Mouse (Mus musculus): ENCODE measurements around the gene Iqcf5. TPM values are rescaled to one million over a fixed set of nuclear protein-coding genes. Genes with fewer than 3 reads are reported as not detected.

Iqcf5 gene
- not detected in 2 replicates for polyA plus RNA-seq (2012; rRNA removed)

DNA sequence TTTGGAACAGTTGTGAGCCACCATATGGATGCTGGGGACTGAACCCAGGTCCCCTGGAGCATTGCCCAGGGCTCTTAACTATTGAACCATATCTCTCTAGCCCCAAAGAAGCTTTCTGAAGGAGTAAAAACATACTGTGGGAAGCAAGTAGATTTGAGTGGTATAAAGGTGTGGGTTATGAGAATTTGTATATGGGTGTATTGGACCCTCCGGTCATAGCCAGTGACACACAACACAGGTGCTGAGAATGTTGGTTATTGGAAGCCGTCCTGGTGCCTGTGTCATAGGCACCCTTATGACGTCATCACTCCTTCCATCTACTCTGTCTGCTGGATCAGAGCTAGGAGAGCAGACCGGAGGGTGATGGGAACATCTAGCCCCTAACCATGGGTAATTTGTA lies at the start of gene Iqcf5:
TSS of gene Iqcf5 (plus strand) at position 301 of the 400 bp plus-strand sequence.
- TF ChIP-seq CTCF (IDR thresholded peaks at IDR 0.05; ENCODE audit: borderline replicate concordance, extremely low read depth, insufficient read depth, insufficient read length) (no peak), POLR2A (IDR thresholded peaks at IDR 0.05; ENCODE audit: borderline replicate concordance, extremely low read depth, insufficient read depth, insufficient read length, poor library complexity, severe bottlenecking) (no peak)
- no peak for DNase-seq (ENCODE audit: low read depth)

DNA sequence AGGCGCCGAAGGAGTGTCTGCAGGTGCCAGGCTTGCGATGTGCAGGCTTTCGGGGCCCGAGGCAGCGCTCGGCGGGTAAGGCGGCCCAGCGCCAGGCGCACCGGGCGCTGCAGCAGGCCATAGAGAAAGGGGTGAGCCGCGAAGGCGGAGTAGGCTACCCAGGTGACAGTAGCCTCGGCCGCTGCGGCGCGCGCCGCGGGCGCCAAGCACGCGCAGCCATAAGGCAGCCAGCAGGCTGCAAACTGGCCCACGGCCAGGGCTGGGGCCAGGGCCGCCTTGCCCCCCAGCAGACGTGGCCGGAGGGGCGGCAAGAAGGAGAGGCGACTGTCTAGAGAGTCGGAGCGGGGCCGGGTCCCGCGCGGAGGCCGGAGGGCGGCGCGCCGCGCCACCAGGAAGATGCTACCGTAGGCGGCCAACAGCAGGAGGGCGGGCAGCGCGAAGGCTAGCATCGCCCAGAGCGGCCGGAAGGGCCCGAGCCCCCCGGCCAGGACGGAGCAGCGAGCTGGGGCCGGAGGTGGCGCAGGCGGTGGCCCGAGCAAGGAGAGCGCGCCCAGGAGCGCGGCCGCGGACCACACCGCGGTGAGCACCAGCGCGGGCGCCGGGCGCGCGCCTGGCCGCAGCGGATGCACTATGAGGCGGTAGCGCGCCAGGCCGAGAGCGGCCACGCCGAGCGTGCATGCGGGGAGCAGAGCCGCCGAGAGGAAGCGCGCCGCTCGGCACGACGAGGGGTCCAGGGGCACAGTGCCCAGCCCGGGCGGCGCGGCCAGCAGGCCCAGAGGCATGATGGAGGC lies 49.4 kb upstream of the Iqcf5 start:
- DNase-seq (ENCODE audit: low read depth): peak; percentile 89
- no peak for TF ChIP-seq CTCF (IDR thresholded peaks at IDR 0.05; ENCODE audit: borderline replicate concordance, extremely low read depth, insufficient read depth, insufficient read length)
- no peak for TF ChIP-seq POLR2A (IDR thresholded peaks at IDR 0.05; ENCODE audit: borderline replicate concordance, extremely low read depth, insufficient read depth, insufficient read length, poor library complexity, severe bottlenecking)

DNA sequence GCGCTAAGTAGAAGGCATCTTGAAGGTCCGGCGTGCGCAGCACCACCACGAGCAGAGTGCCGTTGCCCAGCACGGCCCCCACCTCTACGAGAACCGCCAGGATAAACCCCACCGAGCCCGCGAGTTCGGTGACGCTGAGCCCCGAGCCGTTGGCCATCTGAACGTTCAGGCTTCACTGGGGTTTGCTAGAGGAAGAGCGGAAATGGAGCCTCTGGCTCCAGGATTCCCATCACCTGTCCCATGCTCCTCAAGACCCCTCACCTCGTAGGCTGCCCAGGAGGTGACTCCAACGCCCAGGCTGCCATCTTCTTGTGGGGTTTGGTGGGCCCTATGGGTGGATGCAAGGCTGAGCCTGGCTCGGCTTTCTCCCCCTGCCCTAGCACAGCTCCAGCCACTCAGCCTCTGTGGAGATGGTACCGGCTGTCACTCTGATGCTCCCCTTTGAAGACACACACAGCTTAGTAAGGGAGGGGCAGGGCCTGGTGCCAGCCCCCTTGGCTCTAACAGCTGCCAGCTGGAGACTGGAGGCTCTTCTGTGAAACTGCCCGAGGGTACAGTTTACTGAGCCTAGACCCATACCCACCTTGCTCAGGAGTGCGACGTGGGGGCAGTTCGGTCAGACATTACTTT lies 48.7 kb upstream of the Iqcf5 start, which contains the start of gene Gpr62:
TSS of gene Gpr62 (minus strand) at position 368 of the 630 bp plus-strand sequence.
- TF ChIP-seq POLR2A (IDR thresholded peaks at IDR 0.05; ENCODE audit: borderline replicate concordance, extremely low read depth, insufficient read depth, insufficient read length, poor library complexity, severe bottlenecking) (no peak), CTCF (IDR thresholded peaks at IDR 0.05; ENCODE audit: borderline replicate concordance, extremely low read depth, insufficient read depth, insufficient read length) (no peak)
- peak; percentile 86 for DNase-seq (ENCODE audit: low read depth)

DNA sequence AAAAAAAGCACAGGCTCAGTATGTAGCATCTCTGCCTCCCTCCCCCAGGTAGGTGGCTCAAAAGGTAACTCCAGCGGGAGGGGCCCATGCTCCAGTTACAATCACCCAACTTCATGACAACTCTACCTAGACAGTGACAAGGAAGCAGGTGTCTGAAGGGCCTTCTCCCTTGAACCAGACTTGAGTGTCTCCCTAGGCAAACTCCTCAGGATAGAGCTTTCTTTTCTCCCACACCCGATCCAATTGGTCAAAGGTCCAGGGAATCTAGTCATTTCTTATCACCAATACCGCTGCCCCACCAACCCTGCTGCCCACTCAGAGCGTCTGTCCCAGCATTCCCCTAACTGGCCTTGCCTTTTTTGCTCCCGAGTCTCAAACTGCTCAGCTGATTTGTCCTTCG lies 47.7 kb upstream of the Iqcf5 start:
- no peak for DNase-seq (ENCODE audit: low read depth)
- TF ChIP-seq CTCF (IDR thresholded peaks at IDR 0.05; ENCODE audit: borderline replicate concordance, extremely low read depth, insufficient read depth, insufficient read length) (no peak), POLR2A (IDR thresholded peaks at IDR 0.05; ENCODE audit: borderline replicate concordance, extremely low read depth, insufficient read depth, insufficient read length, poor library complexity, severe bottlenecking) (no peak)

DNA sequence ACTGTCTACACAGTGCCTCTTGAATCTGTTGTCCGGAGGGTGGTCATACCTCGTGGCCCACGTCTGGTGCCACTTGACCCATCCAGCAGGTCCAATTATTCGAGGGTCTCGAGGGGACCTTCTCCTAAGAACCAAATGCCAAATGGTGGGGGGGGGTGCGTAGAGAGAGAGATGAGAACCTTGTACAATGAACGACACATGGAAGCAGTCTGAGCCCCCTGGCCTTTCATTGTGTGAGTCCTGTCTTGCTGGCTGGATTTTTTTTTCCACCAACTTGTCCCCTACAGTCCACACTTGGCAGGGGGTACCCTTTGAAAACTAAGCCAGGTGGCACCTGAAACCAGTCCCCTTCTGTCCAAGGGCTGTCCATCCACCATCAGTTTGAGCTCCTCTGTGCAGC lies 46.6 kb upstream of the Iqcf5 start:
- no peak for DNase-seq (ENCODE audit: low read depth)
- no peak for TF ChIP-seq CTCF (IDR thresholded peaks at IDR 0.05; ENCODE audit: borderline replicate concordance, extremely low read depth, insufficient read depth, insufficient read length)
- no peak for TF ChIP-seq POLR2A (IDR thresholded peaks at IDR 0.05; ENCODE audit: borderline replicate concordance, extremely low read depth, insufficient read depth, insufficient read length, poor library complexity, severe bottlenecking)

DNA sequence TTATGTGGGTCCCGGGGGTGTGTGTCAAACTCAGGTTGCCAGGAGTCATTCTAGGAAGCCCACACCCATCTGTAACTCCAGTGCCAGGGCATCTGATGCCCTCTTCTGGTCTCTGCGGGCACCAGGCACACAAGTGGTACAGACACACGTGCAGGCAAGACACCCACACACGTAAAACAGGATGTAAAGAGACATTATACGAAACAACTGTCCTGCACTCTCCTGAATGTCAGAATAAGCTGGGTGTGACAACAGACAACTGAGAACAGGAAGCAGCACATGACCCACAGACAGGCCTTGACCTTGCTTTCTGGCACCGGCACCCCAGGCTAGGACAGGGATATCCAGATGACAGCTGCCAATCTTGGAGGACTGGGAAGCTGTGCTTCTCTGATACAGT lies 45.1 kb upstream of the Iqcf5 start:
- TF ChIP-seq CTCF (IDR thresholded peaks at IDR 0.05; ENCODE audit: borderline replicate concordance, extremely low read depth, insufficient read depth, insufficient read length) (no peak), POLR2A (IDR thresholded peaks at IDR 0.05; ENCODE audit: borderline replicate concordance, extremely low read depth, insufficient read depth, insufficient read length, poor library complexity, severe bottlenecking) (no peak)
- DNase-seq (ENCODE audit: low read depth): no peak

DNA sequence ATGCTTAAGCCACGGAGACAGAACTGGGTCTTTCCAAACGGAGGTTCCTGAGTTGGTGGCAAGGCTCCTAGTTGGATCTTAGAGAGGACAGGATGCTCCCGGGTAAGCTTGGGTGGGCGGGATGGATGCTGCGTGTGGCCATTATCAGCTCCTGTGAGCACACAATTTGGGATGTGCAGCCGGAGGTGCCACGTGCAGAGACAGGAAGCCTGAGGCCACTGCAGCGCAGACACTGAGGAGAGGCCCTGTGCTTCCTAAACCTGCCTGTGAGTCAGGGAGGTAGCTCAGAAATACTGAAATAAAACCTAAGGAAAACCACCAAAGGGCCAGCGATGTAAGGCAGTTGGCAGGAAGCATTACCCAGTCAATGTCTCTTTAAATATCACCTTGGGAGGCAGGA lies 44.6 kb upstream of the Iqcf5 start:
- TF ChIP-seq CTCF (IDR thresholded peaks at IDR 0.05; ENCODE audit: borderline replicate concordance, extremely low read depth, insufficient read depth, insufficient read length) (no peak), POLR2A (IDR thresholded peaks at IDR 0.05; ENCODE audit: borderline replicate concordance, extremely low read depth, insufficient read depth, insufficient read length, poor library complexity, severe bottlenecking) (no peak)
- DNase-seq (ENCODE audit: low read depth): no peak

DNA sequence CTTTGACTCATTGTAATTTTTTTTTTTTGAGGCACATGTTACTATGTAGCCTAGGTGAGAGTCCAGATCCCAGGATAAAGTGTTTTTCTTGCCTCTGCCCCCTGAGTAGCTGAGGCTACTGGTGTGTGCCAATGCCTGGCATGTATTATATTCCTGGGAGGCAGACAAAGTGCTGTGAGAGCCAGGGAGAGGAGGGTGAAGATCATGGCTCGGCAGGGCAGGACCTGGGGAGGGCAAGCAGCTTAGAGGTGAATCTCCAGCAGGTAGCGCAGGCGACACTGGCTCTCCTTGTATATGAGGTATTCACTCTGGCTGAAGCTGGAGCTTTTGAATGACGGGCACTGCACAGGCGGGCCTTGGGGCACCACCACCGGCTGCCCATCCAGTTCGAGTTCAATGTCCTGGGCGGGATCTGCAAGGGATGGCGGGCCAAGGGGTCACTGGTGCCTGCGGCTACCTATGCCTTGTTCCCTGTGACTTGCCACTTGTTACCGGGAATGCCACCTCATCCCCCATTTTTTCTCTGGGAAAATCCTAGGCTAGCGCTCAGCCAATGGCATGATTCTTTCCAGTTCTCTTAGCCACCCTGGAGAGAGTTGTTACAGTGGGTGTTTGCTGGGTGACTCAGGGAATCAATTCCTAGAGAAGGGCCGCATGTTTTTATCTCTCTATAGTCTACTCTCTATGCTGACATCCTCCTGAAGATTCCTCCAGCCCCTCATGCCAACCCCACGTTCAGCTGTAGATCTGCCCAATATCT lies 43.2 kb upstream of the Iqcf5 start:
- TF ChIP-seq POLR2A (IDR thresholded peaks at IDR 0.05; ENCODE audit: borderline replicate concordance, extremely low read depth, insufficient read depth, insufficient read length, poor library complexity, severe bottlenecking) (no peak), CTCF (IDR thresholded peaks at IDR 0.05; ENCODE audit: borderline replicate concordance, extremely low read depth, insufficient read depth, insufficient read length) (no peak)
- no peak for DNase-seq (ENCODE audit: low read depth)

DNA sequence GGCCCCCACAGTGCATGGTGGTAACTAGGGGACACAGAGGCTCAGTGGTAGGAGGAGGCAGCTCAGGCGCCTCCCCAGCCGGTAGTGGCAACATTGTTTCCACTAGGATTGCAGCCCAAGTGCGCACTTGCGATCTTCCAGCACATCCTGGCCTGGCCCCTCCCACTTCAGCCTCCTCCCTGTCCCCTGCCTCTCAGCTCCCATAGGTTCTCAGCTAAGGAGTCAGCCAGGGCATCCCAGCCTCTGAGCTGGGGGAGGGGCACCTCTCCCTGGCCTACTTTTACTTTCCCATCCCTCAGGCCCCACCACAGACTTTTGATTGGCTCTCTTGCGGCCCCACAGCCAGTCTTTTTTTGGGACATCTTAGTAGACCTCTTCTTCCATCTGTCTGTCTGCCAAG lies 42.5 kb upstream of the Iqcf5 start:
- DNase-seq (ENCODE audit: low read depth): no peak
- TF ChIP-seq CTCF (IDR thresholded peaks at IDR 0.05; ENCODE audit: borderline replicate concordance, extremely low read depth, insufficient read depth, insufficient read length) (no peak), POLR2A (IDR thresholded peaks at IDR 0.05; ENCODE audit: borderline replicate concordance, extremely low read depth, insufficient read depth, insufficient read length, poor library complexity, severe bottlenecking) (no peak)

DNA sequence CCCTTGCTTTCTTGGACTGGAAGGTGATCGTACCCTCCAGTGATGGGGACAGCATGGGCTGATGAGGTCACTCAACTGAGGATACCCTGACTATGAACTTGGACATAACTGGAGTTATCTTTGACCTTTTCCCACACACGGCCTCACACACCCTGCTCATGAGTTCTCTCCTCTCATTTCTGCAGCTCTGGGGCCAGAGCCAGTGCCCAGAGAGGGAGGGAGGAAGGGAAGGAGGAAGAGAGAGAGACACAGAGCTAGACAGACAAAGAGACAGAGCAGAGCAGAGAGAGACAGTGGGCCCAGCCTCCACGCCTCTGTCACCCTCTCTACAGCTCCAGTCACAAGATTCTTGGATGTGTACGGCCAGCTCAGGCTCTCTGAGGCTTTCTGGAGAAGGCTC lies 42.1 kb upstream of the Iqcf5 start:
- no peak for DNase-seq (ENCODE audit: low read depth)

DNA sequence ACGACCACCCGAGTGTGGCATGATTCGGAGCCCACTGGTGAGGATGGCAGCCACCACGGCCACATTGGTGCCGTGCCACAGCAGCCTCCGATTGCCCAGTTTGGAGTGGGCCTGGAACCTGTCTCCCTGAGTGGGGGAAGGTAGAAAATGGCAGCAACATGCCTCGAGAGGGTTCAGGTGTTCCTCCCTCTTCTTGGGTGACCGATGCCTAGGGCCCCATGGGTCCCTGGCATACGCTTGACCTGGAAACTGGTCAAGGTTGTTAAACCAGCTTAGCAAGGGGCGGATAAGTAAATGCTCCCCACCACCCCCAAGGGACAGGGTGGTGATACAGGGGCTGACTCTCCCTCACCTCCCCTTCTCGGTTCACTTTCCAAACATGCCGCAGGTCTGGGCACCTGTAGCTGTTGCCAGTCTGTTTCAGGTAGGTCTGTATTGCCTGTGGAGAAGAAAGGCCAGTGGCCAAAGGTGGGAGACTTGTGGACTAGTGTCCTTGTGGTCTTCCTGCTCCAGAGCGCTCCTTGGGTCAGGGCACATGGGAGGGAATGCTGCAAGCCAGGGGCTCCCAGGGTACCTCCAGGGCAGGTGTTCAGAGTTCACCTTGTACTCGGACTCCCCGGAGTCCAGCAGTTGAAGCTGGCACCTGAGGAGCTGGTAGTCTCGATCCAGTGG lies 41.2 kb upstream of the Iqcf5 start:
- no peak for DNase-seq (ENCODE audit: low read depth)
- TF ChIP-seq POLR2A (IDR thresholded peaks at IDR 0.05; ENCODE audit: borderline replicate concordance, extremely low read depth, insufficient read depth, insufficient read length, poor library complexity, severe bottlenecking) (no peak), CTCF (IDR thresholded peaks at IDR 0.05; ENCODE audit: borderline replicate concordance, extremely low read depth, insufficient read depth, insufficient read length) (no peak)

More for the DNA sequence above, 42.1 kb upstream of the Iqcf5 start:
- TF ChIP-seq CTCF (IDR thresholded peaks at IDR 0.05; ENCODE audit: borderline replicate concordance, extremely low read depth, insufficient read depth, insufficient read length) (no peak), POLR2A (IDR thresholded peaks at IDR 0.05; ENCODE audit: borderline replicate concordance, extremely low read depth, insufficient read depth, insufficient read length, poor library complexity, severe bottlenecking) (no peak)
